Mouse (Mus musculus) forebrain, embryonic 14.5 days (tissue): ENCODE measurements around the gene Vash2. TPM values are rescaled to one million over a fixed set of nuclear protein-coding genes. Genes with fewer than 3 reads are reported as not detected.

Experiments used
- ATAC-seq: fragments of 200-750 bp; cut with Nextera tagmentation; 2 replicates; pipeline ENCODE4 v1.8.0; 2017; ENCODE audit warnings: mild to moderate bottlenecking, moderate library complexity
- DNase-seq: peaks from one replicate; pipeline ENCODE4 v3.0.0-alpha.2; 2015; ENCODE audit warnings: low spot score
- H3K27ac ChIP-seq: fragments of 300-500 bp; sonication (generic); 2 replicates; pipeline ENCODE4 v1.5.1; 2014; ENCODE audit warnings: low read depth, mild to moderate bottlenecking, control low read depth, low read length, moderate library complexity
- H3K27me3 ChIP-seq: fragments of 300-500 bp; sonication (generic); replicated peaks from 2 replicates; pipeline ENCODE4 v1.6.1; 2014; ENCODE audit warnings: low read length, control low read depth, mixed read lengths; ENCODE audit not compliant: control insufficient read depth, insufficient read depth
- H3K36me3 ChIP-seq: fragments of 300-500 bp; sonication (generic); 2 replicates; pipeline ENCODE4 v1.6.1; 2014; ENCODE audit warnings: low read length, control low read depth; ENCODE audit not compliant: control insufficient read depth, insufficient read depth
- H3K4me1 ChIP-seq: fragments of 300-500 bp; sonication (generic); 2 replicates; pipeline ENCODE4 v1.6.1; 2014; ENCODE audit warnings: antibody characterized with exemption, low read length, control low read depth; ENCODE audit not compliant: control insufficient read depth, insufficient read depth
- H3K4me2 ChIP-seq: fragments of 300-500 bp; sonication (generic); 2 replicates; pipeline ENCODE4 v1.6.1; 2014; ENCODE audit warnings: mild to moderate bottlenecking, control low read depth, low read length
- H3K4me3 ChIP-seq: fragments of 300-500 bp; sonication (generic); 2 replicates; pipeline ENCODE4 v1.5.1; 2014; ENCODE audit warnings: low read depth, low read length, control low read depth
- H3K9ac ChIP-seq: fragments of 300-500 bp; sonication (generic); 2 replicates; pipeline ENCODE4 v1.6.1; 2014; ENCODE audit warnings: mild to moderate bottlenecking, low read length, control low read depth, moderate library complexity
- H3K9me3 ChIP-seq: fragments of 300-500 bp; sonication (generic); replicated peaks from 2 replicates; pipeline ENCODE4 v1.6.1; 2016; ENCODE audit warnings: low read length, control low read depth, mixed read lengths; ENCODE audit not compliant: control insufficient read depth
- WGBS: fragments of 180-500 bp; shearing (Covaris S2); extraction: QIAGEN DNeasy Blood & Tissue Kit; methylation state at CpG from one replicate; pipeline ENCODE4 v1.1.7; 2014; 5-methylcytosine and 5-hydroxymethylcytosine counted together
- polyA plus RNA-seq: library from polyadenylated mRNA; unstranded; fragments of >200 nt; fragmentation: Nextera tagmentation; extraction: Ambion mirVana; gene quantifications from 2 replicates; pipeline ENCODE4 v1.2.1, GENCODE M21; 2014

Vash2 gene
- polyA plus RNA-seq, 1 experiment from 2014 or later, result 77.3 TPM

- no peak overlapping the region for H3K27ac ChIP-seq
- H3K4me1 ChIP-seq, result no peaks in the 10 kb centered on the region
- no peaks in the 10 kb centered on the region for H3K27me3 ChIP-seq
- H3K9me3 ChIP-seq, result no peaks in the 10 kb centered on the region
- ATAC-seq (no peak), DNase-seq (no peak)
- H3K4me2 ChIP-seq, result no peak overlapping the region
- H3K9ac ChIP-seq, result no peak overlapping the region
- H3K4me3 ChIP-seq, result no peak overlapping the region
- WGBS, result 95% methylated on average over 7 of the region's 7 CpGs
- H3K36me3 ChIP-seq, result peaks cover 81% of the 10 kb centered on the region
Measured at GRCm38 (mm10) chr1:190968010-190968409, 11.1 kb downstream of the Vash2 start.

DNA sequence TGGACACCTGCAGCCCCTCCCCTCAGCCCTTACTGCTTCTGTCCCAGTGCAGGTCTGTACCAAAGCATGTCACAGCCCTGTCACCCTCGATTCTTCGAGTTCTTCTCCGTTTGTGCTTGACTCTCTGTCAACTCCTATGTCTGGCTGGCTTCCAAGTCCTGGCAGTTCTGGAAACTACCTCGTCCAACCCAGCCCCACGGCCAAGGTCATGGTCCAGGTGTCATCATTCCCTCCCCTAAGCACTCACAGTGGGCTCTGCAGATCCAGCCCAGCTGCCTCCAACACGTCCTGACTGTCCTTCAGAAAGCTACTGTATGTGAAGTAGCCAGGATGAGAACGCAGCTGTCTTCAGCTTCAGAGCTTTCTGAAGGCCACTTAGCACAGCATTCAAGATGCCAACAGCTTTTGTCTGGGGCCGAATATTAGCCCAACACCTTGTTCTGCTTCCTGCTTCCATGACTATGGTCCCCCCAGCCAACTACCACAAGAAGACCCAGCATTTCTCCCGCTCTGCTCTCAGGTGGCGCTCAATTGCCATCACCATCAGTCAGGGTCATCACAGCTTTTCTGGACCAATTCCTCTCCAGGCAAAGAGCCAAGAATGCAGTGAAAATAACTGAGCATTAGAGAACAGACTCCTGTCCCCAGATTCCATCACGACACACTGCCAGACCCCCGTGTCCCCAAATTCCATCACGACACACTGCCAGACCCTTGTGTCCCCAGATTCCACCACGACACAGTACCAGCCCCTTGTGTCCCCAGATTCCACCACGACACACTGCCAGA lies 13.9 kb downstream of the Vash2 start:
- no peak for DNase-seq
- peaks cover 71% of the 10 kb centered on the region for H3K36me3 ChIP-seq

DNA sequence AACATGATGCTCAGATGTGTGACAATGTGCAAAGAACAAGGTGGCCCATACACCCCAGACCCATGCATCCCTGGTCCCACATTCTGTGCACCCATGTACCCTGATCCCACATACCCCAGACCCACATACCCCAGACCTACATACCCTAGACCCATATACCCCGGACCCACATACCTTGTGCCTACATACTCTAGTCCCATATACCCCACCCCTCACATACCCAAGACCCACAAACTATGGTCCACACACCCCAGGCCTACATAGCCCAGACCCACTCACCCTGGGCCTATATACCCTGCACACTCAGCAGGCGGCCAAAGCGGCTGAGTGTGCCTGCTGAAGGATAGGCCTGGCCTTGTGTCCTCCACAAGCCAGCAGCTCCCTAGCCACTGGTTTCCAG lies 16.3 kb downstream of the Vash2 start:
- DNase-seq (no peak), ATAC-seq (no peak)
- Histone ChIP-seq H3K36me3 (peaks cover 71% of the 10 kb centered on the region), H3K9me3 (no peaks in the 10 kb centered on the region), H3K9ac (no peak overlapping the region), H3K4me3 (no peak overlapping the region), H3K4me2 (no peak overlapping the region), H3K27ac (no peak overlapping the region), H3K27me3 (no peaks in the 10 kb centered on the region), H3K4me1 (no peaks in the 10 kb centered on the region)
- 95% methylated on average over 3 of the region's 3 CpGs for WGBS

More for the DNA sequence above, 13.9 kb downstream of the Vash2 start:
- Histone ChIP-seq H3K4me3 (no peak overlapping the region), H3K4me2 (no peak overlapping the region), H3K27me3 (no peaks in the 10 kb centered on the region), H3K9ac (no peak overlapping the region), H3K27ac (no peak overlapping the region), H3K4me1 (no peaks in the 10 kb centered on the region), H3K9me3 (no peaks in the 10 kb centered on the region)
- no peak for ATAC-seq
- WGBS, result 85% methylated on average over 15 of the region's 15 CpGs

GRCm38 (mm10) chr1:190958821-190959220 lies 20.3 kb downstream of the Vash2 start:
- no peak overlapping the region for H3K9ac ChIP-seq
- 91% methylated on average over 5 of the region's 5 CpGs for WGBS
- DNase-seq (no peak), ATAC-seq (no peak)
- no peaks in the 10 kb centered on the region for H3K27me3 ChIP-seq
- no peak overlapping the region for H3K27ac ChIP-seq
- peaks cover 79% of the 10 kb centered on the region for H3K36me3 ChIP-seq
- H3K4me2 ChIP-seq, result no peak overlapping the region
- no peaks in the 10 kb centered on the region for H3K9me3 ChIP-seq
- H3K4me1 ChIP-seq, result no peaks in the 10 kb centered on the region
- no peak overlapping the region for H3K4me3 ChIP-seq

- no peak for DNase-seq
Measured at GRCm38 (mm10) chr1:190953009-190953408, 26.1 kb downstream of the Vash2 start.

DNA sequence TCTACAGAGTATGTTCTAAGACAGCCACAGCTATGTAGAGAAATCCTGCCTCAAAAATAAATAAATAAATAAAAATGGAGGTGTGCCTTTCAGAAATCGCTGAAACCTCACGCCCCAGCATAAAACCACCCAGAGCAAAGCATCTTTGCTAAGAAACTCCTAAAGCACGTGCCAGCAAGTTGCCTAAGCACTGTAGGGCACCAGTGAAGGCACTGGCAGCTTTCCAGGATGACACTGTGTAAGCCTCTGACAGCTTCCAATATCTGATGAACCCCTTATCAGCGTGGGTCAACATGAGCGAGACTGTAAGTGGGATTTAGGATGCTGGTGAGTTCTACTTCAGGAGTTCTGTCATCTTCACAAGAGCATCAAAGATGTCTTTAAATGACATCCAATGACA lies 28.1 kb downstream of the Vash2 start:
- Histone ChIP-seq H3K27ac (no peak overlapping the region), H3K4me1 (no peaks in the 10 kb centered on the region), H3K27me3 (no peaks in the 10 kb centered on the region), H3K9ac (no peak overlapping the region), H3K4me3 (no peak overlapping the region), H3K4me2 (no peak overlapping the region), H3K36me3 (peaks cover 98% of the 10 kb centered on the region), H3K9me3 (no peaks in the 10 kb centered on the region)
- 91% methylated on average over 5 of the region's 5 CpGs for WGBS
- DNase-seq (no peak), ATAC-seq (no peak)

More at GRCm38 (mm10) chr1:190953009-190953408, 26.1 kb downstream of the Vash2 start:
- no peaks in the 10 kb centered on the region for H3K27me3 ChIP-seq
- no peak overlapping the region for H3K4me2 ChIP-seq
- H3K4me1 ChIP-seq, result no peaks in the 10 kb centered on the region
- ATAC-seq, result no peak
- no peaks in the 10 kb centered on the region for H3K9me3 ChIP-seq
- no peak overlapping the region for H3K4me3 ChIP-seq
- no peak overlapping the region for H3K27ac ChIP-seq
- H3K36me3 ChIP-seq, result peaks cover 98% of the 10 kb centered on the region
- no peak overlapping the region for H3K9ac ChIP-seq
- WGBS, result 89% methylated on average over 3 of the region's 3 CpGs

- no peaks in the 10 kb centered on the region for H3K9me3 ChIP-seq
- H3K4me1 ChIP-seq, result no peaks in the 10 kb centered on the region
- peaks cover 93% of the 10 kb centered on the region for H3K36me3 ChIP-seq
- WGBS, result 89% methylated on average over 17 of the region's 17 CpGs
- H3K27ac ChIP-seq, result no peak overlapping the region
- DNase-seq (no peak), ATAC-seq (no peak)
- no peak overlapping the region for H3K9ac ChIP-seq
- H3K4me2 ChIP-seq, result no peak overlapping the region
- no peak overlapping the region for H3K4me3 ChIP-seq
- no peaks in the 10 kb centered on the region for H3K27me3 ChIP-seq
Measured at GRCm38 (mm10) chr1:190948846-190949245, 30.2 kb downstream of the Vash2 start.

DNA sequence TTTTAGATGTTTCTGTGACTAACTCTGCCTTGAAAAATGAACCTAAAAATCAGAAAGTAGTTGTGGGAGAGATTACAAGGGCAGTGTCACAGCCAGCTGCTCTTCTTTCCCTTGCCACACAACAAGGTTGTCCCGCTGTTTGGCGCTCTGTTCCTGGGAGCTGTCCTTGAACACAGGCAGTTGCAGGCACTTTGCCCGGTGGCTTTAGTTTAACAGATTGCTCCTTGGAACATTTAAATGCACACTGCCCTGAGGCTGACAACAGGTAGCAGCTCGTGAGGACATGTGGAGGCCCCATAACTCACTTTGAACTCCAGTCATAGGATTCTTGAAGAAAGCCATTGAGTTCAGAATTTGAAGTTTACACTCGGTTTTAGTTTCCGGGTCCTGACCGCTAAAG lies 30.7 kb downstream of the Vash2 start:
- Histone ChIP-seq H3K36me3 (peaks cover 93% of the 10 kb centered on the region), H3K4me3 (no peak overlapping the region), H3K9me3 (no peaks in the 10 kb centered on the region), H3K9ac (no peak overlapping the region), H3K4me1 (no peaks in the 10 kb centered on the region), H3K27ac (no peak overlapping the region), H3K27me3 (no peaks in the 10 kb centered on the region), H3K4me2 (no peak overlapping the region)
- WGBS, result 93% methylated on average over 7 of the region's 7 CpGs
- no peak for DNase-seq
- no peak for ATAC-seq

- WGBS, result 87% methylated on average over 5 of the region's 5 CpGs
- no peaks in the 10 kb centered on the region for H3K27me3 ChIP-seq
- no peak overlapping the region for H3K27ac ChIP-seq
- H3K9ac ChIP-seq, result no peak overlapping the region
- DNase-seq (no peak), ATAC-seq (no peak)
- H3K9me3 ChIP-seq, result no peaks in the 10 kb centered on the region
- H3K36me3 ChIP-seq, result peaks cover 93% of the 10 kb centered on the region
- no peak overlapping the region for H3K4me3 ChIP-seq
- no peak overlapping the region for H3K4me2 ChIP-seq
- no peaks in the 10 kb centered on the region for H3K4me1 ChIP-seq
Measured at GRCm38 (mm10) chr1:190947986-190948385, 31.1 kb downstream of the Vash2 start.
